Mouse (Mus musculus) liver, adult 2 months (tissue): ENCODE results near the gene Lrp6.

Experiments used
- CTCF ChIP-seq: fragments of 200-500 bp; IDR thresholded peaks from 2 replicates; pipeline ENCODE4 v1.5.1; 2011; ENCODE audit warnings: low read depth, low read length, control low read depth
- POLR2A ChIP-seq: fragments of 200-500 bp; IDR thresholded peaks from 2 replicates; pipeline ENCODE4 v1.6.1; 2011; ENCODE audit warnings: low read length, control low read depth; ENCODE audit not compliant: insufficient read depth; ENCODE audit errors: extremely low read depth

DNA sequence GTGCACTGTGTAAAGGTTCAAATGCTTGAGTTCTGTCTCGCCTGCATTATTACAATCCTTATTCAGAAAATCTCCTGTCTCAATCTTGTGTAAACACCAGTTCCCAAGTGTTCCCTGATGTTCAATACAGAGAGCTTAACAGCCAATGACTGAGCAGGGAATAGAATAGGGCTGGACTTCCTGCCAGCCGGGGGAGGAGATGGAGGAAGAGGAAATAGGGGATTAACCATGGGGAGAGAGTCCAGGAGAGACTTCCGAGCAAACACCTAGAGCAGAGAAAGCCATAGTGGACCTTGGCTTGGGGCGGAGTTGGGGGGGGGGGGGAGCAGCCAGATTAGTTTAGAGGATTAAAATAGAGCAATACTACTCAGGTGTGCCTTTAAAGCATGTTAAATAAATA, 51.3 kb downstream of the Lrp6 start:
- TF ChIP-seq CTCF (no peak), POLR2A (no peak)
